Mouse (Mus musculus) kidney, postnatal 0 days (tissue): ENCODE results near the gene Spsb3. TPM values are rescaled to one million over a fixed set of nuclear protein-coding genes. Genes with fewer than 3 reads are reported as not detected.

Experiments
- ATAC-seq: fragments of 200-750 bp; cut with Nextera tagmentation; replicated peaks from 2 replicates; pipeline ENCODE4 v1.8.0; 2017; ENCODE audit warnings: low read depth, moderate number of reproducible peaks, moderate TSS enrichment, moderate library complexity; ENCODE audit not compliant: low FRiP score
- DNase-seq: peaks from one replicate; pipeline ENCODE4 v3.0.0-alpha.2; 2016; ENCODE audit warnings: low spot score
- H3K27ac ChIP-seq: fragments of 300-500 bp; sonication (generic); 2 replicates; pipeline ENCODE4 v1.5.1; 2014; ENCODE audit warnings: mild to moderate bottlenecking
- H3K27me3 ChIP-seq: fragments of 300-500 bp; sonication (generic); 2 replicates; pipeline ENCODE4 v1.6.1; 2014; ENCODE audit warnings: low read length, mixed read lengths; ENCODE audit not compliant: insufficient read depth
- H3K36me3 ChIP-seq: fragments of 300-500 bp; sonication (generic); 2 replicates; pipeline ENCODE4 v1.6.1; 2014; ENCODE audit warnings: low read length, mixed read lengths; ENCODE audit not compliant: insufficient read depth
- H3K4me1 ChIP-seq: fragments of 300-500 bp; sonication (generic); replicated peaks from 2 replicates; pipeline ENCODE4 v1.6.1; 2014; ENCODE audit warnings: antibody characterized with exemption, low read length, mixed read lengths; ENCODE audit not compliant: insufficient read depth
- H3K4me2 ChIP-seq: fragments of 300-500 bp; sonication (generic); 2 replicates; pipeline ENCODE4 v1.6.1; 2014; ENCODE audit warnings: mild to moderate bottlenecking, low read length, moderate library complexity, mixed read lengths
- H3K4me3 ChIP-seq: fragments of 300-500 bp; sonication (generic); replicated peaks from 2 replicates; pipeline ENCODE4 v1.5.1; 2014; ENCODE audit warnings: low read depth, low read length
- H3K9ac ChIP-seq: fragments of 300-500 bp; sonication (generic); 2 replicates; pipeline ENCODE4 v1.6.1; 2014; ENCODE audit warnings: low read depth, low read length
- H3K9me3 ChIP-seq: fragments of 300-500 bp; sonication (generic); replicated peaks from 2 replicates; pipeline ENCODE4 v1.6.1; 2016; ENCODE audit warnings: low read length, inconsistent platforms, mixed read lengths
- CTCF ChIP-seq: IDR thresholded peaks from 2 replicates; pipeline ENCODE4 v1.5.1; 2016; ENCODE audit warnings: antibody characterized with exemption, low read depth, mild to moderate bottlenecking, moderate library complexity
- WGBS: fragments of 180-500 bp; shearing (Covaris S2); extraction: QIAGEN DNeasy Blood & Tissue Kit; methylation state at CpG from one replicate; pipeline ENCODE4 v1.1.7; 2014; 5-methylcytosine and 5-hydroxymethylcytosine counted together
- polyA plus RNA-seq: library from polyadenylated mRNA; unstranded; fragments of >200 nt; fragmentation: Nextera tagmentation; extraction: Ambion mirVana; gene quantifications from 2 replicates; pipeline ENCODE4 v1.2.1, GENCODE M21; 2015

Spsb3 gene
- polyA plus RNA-seq, 1 experiment from 2014 or later: 53.4 TPM

- Histone ChIP-seq H3K36me3 (peaks cover 39% of the 10 kb centered on the region), H3K4me2 (peak overlapping the region; percentile 95), H3K9me3 (no peaks in the 10 kb centered on the region), H3K27me3 (no peaks in the 10 kb centered on the region), H3K4me3 (peak overlapping the region; percentile 86), H3K27ac (peak overlapping the region; percentile 89), H3K9ac (peak overlapping the region; percentile 93), H3K4me1 (peaks cover 6% of the 10 kb centered on the region; the same call in 1 of the 2 replicates)
- no peak for TF ChIP-seq CTCF
- peak; percentile 2; the same call in 1 of the 2 replicates for ATAC-seq
- DNase-seq: no peak
- WGBS: 8% methylated on average over 31 of the region's 31 CpGs
Measured at GRCm38 (mm10) chr17:24894061-24894994, 7.9 kb downstream of the Spsb3 start.

GRCm38 (mm10) chr17:24894995-24895547, 8.6 kb downstream of the Spsb3 start, which contains the start of the genes Eme2 and Mrps34:
TSS of gene Eme2 (minus strand) at chr17:24895087.
TSS of gene Mrps34 (plus strand) at chr17:24895116.
- ATAC-seq (peak; percentile 38), DNase-seq (peak; percentile 93)
- H3K27me3 ChIP-seq: no peaks in the 10 kb centered on the region
- H3K36me3 ChIP-seq: peaks cover 46% of the 10 kb centered on the region
- peak within 1 kb of the TSS; percentile 86 for H3K4me3 ChIP-seq
- no peak for TF ChIP-seq CTCF
- peaks cover 6% of the 10 kb centered on the region; the same call in 1 of the 2 replicates for H3K4me1 ChIP-seq
- no peaks in the 10 kb centered on the region for H3K9me3 ChIP-seq
- H3K27ac ChIP-seq: peak within 1 kb of the TSS; percentile 89
- under 1% methylated on average over 62 of the region's 62 CpGs for WGBS
- H3K4me2 ChIP-seq: peak within 1 kb of the TSS; percentile 95
- peak within 1 kb of the TSS; percentile 93 for H3K9ac ChIP-seq

- peak overlapping the region; percentile 86 for H3K4me3 ChIP-seq
- H3K27me3 ChIP-seq: no peaks in the 10 kb centered on the region
- peaks cover 6% of the 10 kb centered on the region; the same call in 1 of the 2 replicates for H3K4me1 ChIP-seq
- peak overlapping the region; percentile 95 for H3K4me2 ChIP-seq
- H3K9ac ChIP-seq: peak overlapping the region; percentile 93
- peaks cover 47% of the 10 kb centered on the region for H3K36me3 ChIP-seq
- no peaks in the 10 kb centered on the region for H3K9me3 ChIP-seq
- 6% methylated on average over 23 of the region's 23 CpGs for WGBS
- no peak for DNase-seq
- H3K27ac ChIP-seq: peak overlapping the region; percentile 89
- no peak for TF ChIP-seq CTCF
- ATAC-seq: no peak; the same call in 1 of the 2 replicates
Measured at GRCm38 (mm10) chr17:24895571-24896240, 9.3 kb downstream of the Spsb3 start.

- Histone ChIP-seq H3K4me3 (peak within 1 kb of the TSS; percentile 86), H3K9ac (peak within 1 kb of the TSS; percentile 93), H3K27ac (peak within 1 kb of the TSS; percentile 89), H3K4me2 (peak within 1 kb of the TSS; percentile 95), H3K4me1 (peaks cover 6% of the 10 kb centered on the region; the same call in 1 of the 2 replicates), H3K9me3 (no peaks in the 10 kb centered on the region), H3K27me3 (no peaks in the 10 kb centered on the region), H3K36me3 (peaks cover 48% of the 10 kb centered on the region)
- 1% methylated on average over 49 of the region's 50 CpGs for WGBS
- ATAC-seq (peak; percentile 67), DNase-seq (peak; percentile 86)
- peak; percentile 26; the same call in 1 of the 2 replicates for TF ChIP-seq CTCF
Measured at GRCm38 (mm10) chr17:24896241-24896992, 10.0 kb downstream of the Spsb3 start, which contains the start of gene Nme3. TSS of gene Nme3 (plus strand) at chr17:24896500.

- H3K36me3 ChIP-seq: peaks cover 50% of the 10 kb centered on the region
- no peak for TF ChIP-seq CTCF
- ATAC-seq (no peak), DNase-seq (no peak)
- H3K27me3 ChIP-seq: no peaks in the 10 kb centered on the region
- peak overlapping the region; percentile 78 for H3K9ac ChIP-seq
- peak overlapping the region; percentile 95 for H3K4me2 ChIP-seq
- 19% methylated on average over 11 of the region's 11 CpGs for WGBS
- H3K4me1 ChIP-seq: peaks cover 6% of the 10 kb centered on the region; the same call in 1 of the 2 replicates
- H3K9me3 ChIP-seq: no peaks in the 10 kb centered on the region
- H3K4me3 ChIP-seq: peak overlapping the region; percentile 86
- peak overlapping the region; percentile 89 for H3K27ac ChIP-seq
Measured at GRCm38 (mm10) chr17:24896993-24897269, 10.5 kb downstream of the Spsb3 start.
